Mouse (Mus musculus): ENCODE results near the gene Prom2.

Gene Prom2

DNA sequence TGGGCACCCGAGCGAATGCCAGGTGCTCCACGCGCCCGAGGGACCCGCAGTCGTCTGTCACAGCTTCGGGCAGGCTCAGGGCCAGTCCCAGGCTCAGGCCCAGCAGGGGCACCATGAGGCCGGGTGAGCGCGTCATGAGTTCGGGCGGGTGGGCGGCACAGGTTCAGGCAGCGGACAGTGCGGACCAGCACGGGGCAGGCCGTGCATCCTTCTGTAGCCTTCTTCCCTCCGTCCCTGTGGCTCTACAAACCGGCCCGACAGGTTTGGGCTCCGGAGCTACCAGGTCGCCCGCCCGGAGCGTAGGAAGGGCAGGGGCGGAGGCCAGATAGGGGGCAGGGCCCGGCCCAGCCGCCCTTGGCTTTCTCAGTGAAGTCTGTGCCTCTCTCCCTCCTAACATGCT, at the start of gene Prom2:
Gene Prom2, minus strand, starts transcription at position 283 of the 400 bp plus-strand sequence.
- no peak for DNase-seq

GRCm38 (mm10) chr2:127590840-127591239, 49.6 kb upstream of the Prom2 start:
- DNase-seq: no peak

- DNase-seq: no peak
These were observed 48.9 kb upstream of the Prom2 start for GRCm38 (mm10) chr2:127590204-127590603.

- DNase-seq: no peak
These were observed 47.6 kb upstream of the Prom2 start for GRCm38 (mm10) chr2:127588897-127589296.

DNA sequence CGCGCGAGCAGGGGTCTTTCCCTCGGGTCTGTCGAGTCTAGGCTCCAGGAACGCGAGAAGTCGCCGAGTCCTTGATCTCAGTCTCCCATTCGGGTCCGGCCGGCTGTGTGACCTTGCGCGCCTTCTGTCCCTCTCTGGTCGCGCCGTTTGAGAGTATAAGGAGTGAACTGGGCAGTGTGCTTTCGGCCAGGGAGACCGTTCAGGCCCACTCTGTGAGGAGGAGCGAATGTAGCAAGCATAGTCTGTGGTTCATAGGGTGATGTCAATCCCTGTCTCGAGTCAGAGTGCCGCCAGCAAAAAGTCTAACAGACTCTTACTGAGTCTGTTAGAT, 46.2 kb upstream of the Prom2 start:
- no peak for DNase-seq

DNA sequence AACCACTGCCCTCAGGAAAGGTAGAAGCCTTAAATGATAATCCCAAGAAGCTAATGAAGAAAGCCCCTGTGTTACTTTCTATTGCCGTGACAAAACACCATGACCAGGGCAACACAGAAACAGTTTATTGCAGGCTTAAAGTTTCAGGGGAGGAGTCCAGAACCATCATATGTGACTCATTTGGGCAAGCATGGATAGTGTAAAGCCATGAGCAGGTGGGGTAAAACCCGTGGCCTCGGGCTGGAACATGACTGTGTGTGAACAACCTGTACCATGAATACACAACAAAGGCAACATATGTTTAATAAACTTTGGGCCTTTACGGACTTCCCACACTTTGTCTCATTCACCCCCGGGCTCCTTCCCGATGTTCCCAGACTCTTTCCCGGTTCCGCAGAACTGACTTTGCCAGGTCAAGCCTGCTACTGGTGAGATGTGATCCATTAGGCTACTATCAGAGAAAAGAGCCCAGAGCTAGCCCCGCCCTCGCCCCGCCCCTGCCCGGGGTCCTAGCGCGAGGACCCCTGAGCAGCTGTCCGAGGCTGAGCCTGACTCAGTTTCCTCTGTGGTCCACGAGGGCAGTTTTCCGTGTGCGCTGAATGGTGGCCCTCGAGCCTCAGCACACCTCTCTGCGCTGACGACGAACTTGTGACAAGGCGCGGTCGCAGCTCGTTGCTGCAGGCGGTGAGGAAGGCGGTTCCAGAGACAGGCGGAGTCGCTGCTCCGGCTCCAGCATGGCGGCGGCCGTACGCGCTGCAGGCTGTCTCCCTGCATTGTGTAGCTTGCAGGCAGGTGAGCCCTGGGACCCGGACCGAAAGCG, 45.6 kb upstream of the Prom2 start, which contains the start of the genes Zfp661 and Mrps5:
Gene Zfp661, minus strand, starts transcription at position 401 of the 820 bp plus-strand sequence.
Gene Mrps5, plus strand, starts transcription at position 529 of the 820 bp plus-strand sequence.
- DNase-seq: peak; percentile 85

DNA sequence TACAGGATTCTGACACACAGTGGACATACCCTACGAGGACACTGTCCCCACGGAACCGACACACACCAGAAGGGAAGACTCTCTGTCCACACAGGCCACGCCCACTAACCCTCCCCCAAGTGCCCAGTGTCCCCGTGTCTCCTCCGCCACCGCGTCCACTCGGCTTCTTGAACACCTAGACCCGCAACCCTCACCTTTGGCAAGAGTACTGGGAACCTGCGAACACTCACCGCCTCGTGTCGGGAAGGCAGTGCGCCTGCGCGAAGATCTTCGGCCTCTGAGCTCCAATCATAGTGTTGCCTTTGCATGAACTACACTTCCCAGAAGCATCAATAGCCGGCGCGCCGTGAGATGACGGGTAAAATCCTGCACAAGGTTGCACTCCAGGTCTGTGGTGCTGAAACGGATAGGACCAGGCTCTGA, 43.2 kb upstream of the Prom2 start:
- DNase-seq: peak; percentile 94

DNA sequence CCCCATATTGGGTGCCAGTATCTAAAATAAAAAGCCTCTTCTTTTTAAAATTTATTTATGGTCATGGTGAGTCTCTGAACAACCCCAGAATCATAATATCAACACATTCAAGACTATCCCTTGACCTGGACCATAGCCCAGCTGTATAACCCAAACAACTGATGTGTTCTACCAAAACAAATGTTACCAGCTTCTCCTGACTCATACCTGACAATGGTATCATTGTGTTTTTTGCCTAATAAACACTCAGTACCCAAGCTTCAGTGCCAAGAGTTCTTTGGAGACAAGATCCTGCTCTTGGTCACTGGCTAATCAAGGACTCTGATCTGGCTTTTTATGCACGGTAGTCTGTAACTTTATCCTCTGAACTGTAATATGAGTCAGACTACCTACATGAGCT, 32.1 kb upstream of the Prom2 start:
- DNase-seq: no peak

DNA sequence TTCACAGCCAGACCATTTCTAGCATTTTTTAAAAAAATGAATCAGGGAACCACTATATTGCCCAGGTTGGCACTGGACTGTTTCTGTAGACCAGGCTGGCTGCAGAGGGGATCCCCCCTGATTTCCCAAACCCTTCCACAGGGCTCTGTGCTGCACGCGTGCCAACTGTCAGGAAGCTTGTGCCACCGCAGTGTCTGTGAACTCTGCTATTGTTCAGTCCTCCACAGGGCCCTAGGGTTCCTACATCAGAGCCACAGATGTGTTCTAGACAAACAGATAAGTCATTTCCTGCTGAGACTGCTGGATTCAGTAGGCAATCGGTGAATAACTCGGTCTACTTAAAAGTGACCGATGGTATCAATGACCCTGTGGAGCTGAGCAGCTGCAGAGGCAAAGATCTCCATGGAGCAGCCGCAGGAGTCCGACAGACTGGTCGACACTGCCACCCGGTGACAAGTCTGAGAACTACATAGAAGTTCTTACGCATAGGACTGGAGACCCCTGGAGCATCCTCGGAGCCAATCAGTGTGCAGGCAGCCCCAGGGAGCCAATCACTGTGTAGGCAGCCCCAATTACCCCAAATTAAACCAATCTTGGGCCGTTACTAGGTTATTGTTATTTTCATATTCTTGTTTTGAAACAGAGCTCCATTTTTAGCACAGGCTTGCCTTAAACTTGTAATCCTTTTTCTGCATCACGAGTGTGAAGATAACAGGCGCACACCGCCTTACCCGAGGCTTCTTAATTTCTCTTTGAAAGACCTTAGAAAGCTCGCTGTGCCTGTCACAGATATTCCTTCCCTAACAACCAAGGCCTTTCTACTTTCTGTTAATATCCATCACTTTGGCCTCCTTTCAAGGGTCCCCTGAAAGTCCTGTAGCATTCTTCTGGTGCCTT, 18.1 kb upstream of the Prom2 start:
- DNase-seq: peak; percentile 89

DNA sequence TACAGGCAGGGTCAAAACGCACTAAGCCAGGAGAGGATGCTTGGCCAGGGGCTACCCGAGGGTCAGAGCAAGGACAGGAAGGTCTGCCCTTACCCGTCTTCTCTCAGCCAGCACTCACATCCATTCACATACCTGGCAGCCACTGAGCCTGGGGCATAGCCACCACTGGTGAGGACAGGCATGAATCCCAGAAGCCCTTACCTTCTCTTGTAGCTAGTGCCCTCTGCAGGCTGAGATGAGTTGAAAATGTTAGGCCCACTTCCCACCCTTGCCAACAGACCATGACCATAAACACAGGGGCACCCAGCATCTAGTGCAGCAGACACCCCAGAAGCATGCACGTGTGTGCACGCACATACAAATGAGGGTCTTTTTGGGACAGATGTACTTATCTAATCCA, 9.8 kb upstream of the Prom2 start:
- peak; percentile 34 for DNase-seq

GRCm38 (mm10) chr2:127550446-127550845, 9.2 kb upstream of the Prom2 start:
- no peak for DNase-seq

- no peak for DNase-seq
These were observed 8.4 kb upstream of the Prom2 start for GRCm38 (mm10) chr2:127549711-127550110.

GRCm38 (mm10) chr2:127548342-127549074, 7.2 kb upstream of the Prom2 start:
- no peak for DNase-seq

- DNase-seq: no peak
These were observed 430 bp upstream of the Prom2 start for GRCm38 (mm10) chr2:127541697-127542096.

- DNase-seq: no peak
These were observed 1.8 kb downstream of the Prom2 start for GRCm38 (mm10) chr2:127539494-127539893.

DNA sequence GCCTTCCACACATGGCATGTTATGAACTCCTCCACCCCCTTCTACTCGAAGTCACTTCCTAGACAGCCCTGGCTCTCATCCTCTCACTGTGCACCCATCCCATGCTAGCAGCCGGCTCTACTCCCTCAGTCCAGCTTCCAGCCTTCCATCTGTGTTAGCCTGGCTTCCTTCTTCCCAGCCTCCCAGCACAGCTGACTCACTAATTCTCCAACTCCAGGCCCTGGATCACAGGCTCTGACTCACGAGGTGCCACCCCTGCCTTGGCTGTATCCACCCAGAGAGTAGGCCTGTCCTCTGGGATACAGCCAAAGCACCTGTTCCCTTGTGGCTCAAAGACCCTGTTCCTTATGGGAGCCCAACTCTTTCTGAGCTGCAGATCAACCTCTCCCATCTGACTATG, 3.7 kb downstream of the Prom2 start:
- peak; percentile 71 for DNase-seq

- peak; percentile 87 for DNase-seq
These were observed 5.9 kb downstream of the Prom2 start for GRCm38 (mm10) chr2:127535363-127535762.

- DNase-seq: no peak
These were observed 8.9 kb downstream of the Prom2 start for GRCm38 (mm10) chr2:127532379-127532778.

DNA sequence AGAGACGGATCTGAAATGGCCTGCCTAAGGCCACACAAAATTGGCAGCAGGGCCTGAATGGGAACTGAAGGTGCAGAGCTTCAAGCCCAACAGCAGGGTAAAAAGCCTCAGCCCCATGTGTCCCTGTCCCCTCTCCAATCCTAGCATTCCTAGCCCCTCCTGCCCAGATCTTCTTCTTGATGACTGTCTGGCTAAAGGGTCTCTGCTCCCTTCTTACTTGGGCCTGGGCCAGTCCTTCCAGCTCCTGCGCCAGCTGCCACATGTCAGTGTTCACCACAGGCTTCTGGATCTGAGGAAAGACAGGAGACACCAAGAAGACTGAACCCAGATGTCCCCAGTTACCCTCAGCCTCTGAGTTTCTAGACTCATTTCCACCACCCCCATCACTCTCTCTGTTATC, 9.7 kb downstream of the Prom2 start:
- no peak for DNase-seq

DNA sequence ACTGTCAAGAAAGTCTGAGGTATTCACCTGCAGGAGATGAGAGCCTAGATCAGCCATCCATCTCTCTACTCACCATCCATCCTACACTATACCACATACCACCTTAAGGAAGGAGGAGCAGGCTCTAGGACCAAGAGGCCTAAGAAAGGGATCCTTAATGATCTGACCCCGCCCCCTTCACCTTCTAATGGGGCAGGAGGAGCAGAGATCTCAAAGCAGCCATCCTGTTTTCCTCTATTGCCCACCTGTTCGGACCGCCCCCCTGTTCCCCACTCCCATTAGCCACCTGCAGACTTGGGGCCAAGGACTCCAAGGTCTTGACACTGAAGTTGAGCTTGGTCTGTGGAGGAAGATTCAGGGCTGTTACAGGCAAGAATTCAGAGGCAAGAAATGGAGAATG, 10.8 kb downstream of the Prom2 start:
- DNase-seq: no peak

GRCm38 (mm10) chr2:127525004-127525775, 16.1 kb downstream of the Prom2 start:
- no peak for DNase-seq

All from right cerebral cortex, postnatal 25 days (tissue).